Mouse (Mus musculus): Measurements from ENCODE around the gene Rap1gap.

- TF ChIP-seq MYOD1 (IDR thresholded peaks at IDR 0.05; ENCODE audit: control insufficient read depth in 1 of 3, insufficient read length in 2 of 3, low read depth in 2 of 3), result no peak
- TF ChIP-seq POLR2A (IDR thresholded peaks at IDR 0.05; ENCODE audit: insufficient read length, low read depth), result no peak
- no peak for TF ChIP-seq POLR2AphosphoS2 (IDR thresholded peaks at IDR 0.05; ENCODE audit: insufficient read length, low read depth)
- no peak for TF ChIP-seq USF1 (IDR thresholded peaks at IDR 0.05; ENCODE audit: low read depth)
- no peak for TF ChIP-seq TCF3 (IDR thresholded peaks at IDR 0.05; ENCODE audit: insufficient read length, low read depth)
- TF ChIP-seq MYOG (IDR thresholded peaks at IDR 0.05; ENCODE audit: control insufficient read depth in 1 of 3, insufficient read depth in 1 of 3, insufficient read length in 2 of 3, low read depth in 2 of 3), result no peak
- TF ChIP-seq REST (IDR thresholded peaks at IDR 0.05; ENCODE audit: insufficient read depth, insufficient read length), result no peak
- no peak for TF ChIP-seq TCF12 (IDR thresholded peaks at IDR 0.05; ENCODE audit: insufficient read depth, poor library complexity, severe bottlenecking)
- no peak for TF ChIP-seq CEBPB (IDR thresholded peaks at IDR 0.05; ENCODE audit: insufficient read depth, poor library complexity, severe bottlenecking)
Observed at GRCm38 (mm10) chr4:137737760-137738159, 73.2 kb downstream of the Rap1gap start.
